Mouse (Mus musculus): ENCODE measurements around the gene Clhc1.

DNA sequence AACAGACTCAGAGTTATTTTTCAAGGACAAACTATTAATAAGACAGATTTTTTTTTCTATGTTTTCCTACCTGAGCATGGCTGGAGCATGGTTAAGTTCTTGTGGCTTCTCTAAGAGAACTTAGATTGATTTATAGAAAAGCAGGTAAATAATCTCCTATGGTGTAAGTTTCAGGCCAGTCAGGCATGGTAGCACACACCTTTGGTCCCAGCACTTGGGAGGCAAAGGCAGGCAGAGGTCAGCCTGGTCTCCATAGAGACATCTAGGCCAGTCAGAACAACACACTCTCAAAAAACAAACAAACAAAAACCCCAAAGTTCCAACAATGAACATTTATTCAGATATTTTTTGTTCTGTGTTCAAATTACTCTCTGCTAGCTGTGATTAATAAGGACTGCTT is 64.3 kb downstream of the Clhc1 start:
- no peak for TF ChIP-seq HCFC1 (IDR thresholded peaks at IDR 0.05; ENCODE audit: borderline replicate concordance, insufficient read depth, low read length)
- no peak for TF ChIP-seq MAFK (IDR thresholded peaks at IDR 0.05; ENCODE audit: insufficient read depth, low read depth, low read length)

All from ES-E14 (cell line).